Mouse (Mus musculus) heart, postnatal 0 days (tissue): ENCODE data around the gene Rab4a. TPM values are rescaled to one million over a fixed set of nuclear protein-coding genes. Genes with fewer than 3 reads are reported as not detected.

Experiments used
- ATAC-seq: fragments of 200-750 bp; cut with Nextera tagmentation; 2 replicates; pipeline ENCODE4 v1.8.0; 2017; ENCODE audit warnings: low read depth, moderate number of reproducible peaks, moderate library complexity; ENCODE audit not compliant: insufficient read depth
- DNase-seq: peaks from one replicate; pipeline ENCODE4 v3.0.0-alpha.2; 2016; ENCODE audit warnings: low spot score
- H3K27ac ChIP-seq: fragments of 300-500 bp; sonication (generic); 2 replicates; pipeline ENCODE4 v1.5.1; 2014; ENCODE audit warnings: low read depth, mild to moderate bottlenecking
- H3K27me3 ChIP-seq: fragments of 300-500 bp; sonication (generic); 2 replicates; pipeline ENCODE4 v1.6.1; 2014; ENCODE audit warnings: low read length, mixed read lengths; ENCODE audit not compliant: control insufficient read depth, insufficient read depth
- H3K36me3 ChIP-seq: fragments of 300-500 bp; sonication (generic); replicated peaks from 2 replicates; pipeline ENCODE4 v1.6.1; 2014; ENCODE audit warnings: low read length, mixed read lengths; ENCODE audit not compliant: control insufficient read depth, insufficient read depth
- H3K4me1 ChIP-seq: fragments of 300-500 bp; sonication (generic); 2 replicates; pipeline ENCODE4 v1.6.1; 2014; ENCODE audit warnings: antibody characterized with exemption; ENCODE audit not compliant: control insufficient read depth, insufficient read depth
- H3K4me2 ChIP-seq: fragments of 300-500 bp; sonication (generic); 2 replicates; pipeline ENCODE4 v1.6.1; 2014; ENCODE audit warnings: low read depth, mild to moderate bottlenecking, low read length, moderate library complexity
- H3K4me3 ChIP-seq: fragments of 300-500 bp; sonication (generic); 2 replicates; pipeline ENCODE4 v1.5.1; 2014; ENCODE audit warnings: low read depth, low read length
- H3K9ac ChIP-seq: fragments of 300-500 bp; sonication (generic); replicated peaks from 2 replicates; pipeline ENCODE4 v1.6.1; 2014; ENCODE audit warnings: low read depth, low read length, mixed read lengths
- H3K9me3 ChIP-seq: fragments of 300-500 bp; sonication (generic); replicated peaks from 2 replicates; pipeline ENCODE4 v1.6.1; 2016; ENCODE audit warnings: low read length; ENCODE audit not compliant: control insufficient read depth
- CTCF ChIP-seq: IDR thresholded peaks from 2 replicates; pipeline ENCODE4 v1.5.1; 2016; ENCODE audit warnings: antibody characterized with exemption, control low read depth, low read depth
- EP300 ChIP-seq: IDR thresholded peaks from 2 replicates; pipeline ENCODE4 v1.6.1; 2016; ENCODE audit warnings: antibody characterized with exemption, low read depth
- WGBS: fragments of 180-500 bp; shearing (Covaris S2); extraction: QIAGEN DNeasy Blood & Tissue Kit; methylation state at CpG from one replicate; pipeline ENCODE4 v1.1.7; 2014; 5-methylcytosine and 5-hydroxymethylcytosine counted together
- polyA plus RNA-seq: library from polyadenylated mRNA; unstranded; fragments of >200 nt; fragmentation: Nextera tagmentation; extraction: Ambion mirVana; gene quantifications from 2 replicates; pipeline ENCODE4 v1.2.1, GENCODE M21; 2015
- total RNA-seq: library from RNA; depleted of rRNA; stranded (reverse); fragments of >200 nt; gene quantifications from 2 replicates; pipeline ENCODE4 v1.2.3, GENCODE M21; 2014; ENCODE audit warnings: low replicate concordance

Gene Rab4a
- total and polyA plus RNA-seq, 2 experiments from 2014 or later: 13.7 to 30.1 TPM

GRCm38 (mm10) chr8:123849352-123849751, 43.6 kb downstream of the Rab4a start:
- Histone ChIP-seq H3K27ac (no peak overlapping the region), H3K4me3 (no peak overlapping the region), H3K9me3 (no peaks in the 10 kb centered on the region), H3K4me1 (no peaks in the 10 kb centered on the region), H3K27me3 (no peaks in the 10 kb centered on the region), H3K9ac (no peak overlapping the region), H3K36me3 (no peaks in the 10 kb centered on the region), H3K4me2 (no peak overlapping the region)
- TF ChIP-seq CTCF (no peak), EP300 (no peak)
- 75% methylated on average over 4 of the region's 4 CpGs for WGBS
- ATAC-seq (no peak), DNase-seq (no peak)

- no peaks in the 10 kb centered on the region for H3K36me3 ChIP-seq
- no peaks in the 10 kb centered on the region for H3K4me1 ChIP-seq
- no peak overlapping the region for H3K4me2 ChIP-seq
- H3K4me3 ChIP-seq: no peak overlapping the region
- TF ChIP-seq CTCF: no peak
- TF ChIP-seq EP300: no peak
- no peak for DNase-seq
- no peaks in the 10 kb centered on the region for H3K9me3 ChIP-seq
- H3K27ac ChIP-seq: no peak overlapping the region
- ATAC-seq: no peak
- H3K27me3 ChIP-seq: no peaks in the 10 kb centered on the region
- WGBS: 70% methylated on average over 5 of the region's 5 CpGs
- H3K9ac ChIP-seq: no peak overlapping the region
Observed at GRCm38 (mm10) chr8:123851590-123851989, 45.8 kb downstream of the Rab4a start.

GRCm38 (mm10) chr8:123854252-123854651, 48.5 kb downstream of the Rab4a start:
- Histone ChIP-seq H3K36me3 (no peaks in the 10 kb centered on the region), H3K27me3 (no peaks in the 10 kb centered on the region), H3K27ac (no peak overlapping the region), H3K9ac (no peak overlapping the region), H3K4me2 (no peak overlapping the region), H3K4me1 (peaks cover 8% of the 10 kb centered on the region; the same call in 1 of the 2 replicates), H3K9me3 (no peaks in the 10 kb centered on the region), H3K4me3 (no peak overlapping the region)
- WGBS: 65% methylated on average over 1 of the region's 1 CpGs
- DNase-seq (no peak), ATAC-seq (no peak)
- TF ChIP-seq CTCF (no peak), EP300 (no peak)

GRCm38 (mm10) chr8:123854733-123855475, 49.1 kb downstream of the Rab4a start:
- no peak overlapping the region for H3K4me2 ChIP-seq
- H3K36me3 ChIP-seq: no peaks in the 10 kb centered on the region
- peaks cover 10% of the 10 kb centered on the region; the same call in 1 of the 2 replicates for H3K4me1 ChIP-seq
- no peak for ATAC-seq
- TF ChIP-seq CTCF: no peak
- H3K9ac ChIP-seq: no peak overlapping the region
- no peak overlapping the region for H3K4me3 ChIP-seq
- DNase-seq: no peak
- 88% methylated on average over 9 of the region's 9 CpGs for WGBS
- H3K27me3 ChIP-seq: no peaks in the 10 kb centered on the region
- no peak overlapping the region for H3K27ac ChIP-seq
- no peaks in the 10 kb centered on the region for H3K9me3 ChIP-seq

DNA sequence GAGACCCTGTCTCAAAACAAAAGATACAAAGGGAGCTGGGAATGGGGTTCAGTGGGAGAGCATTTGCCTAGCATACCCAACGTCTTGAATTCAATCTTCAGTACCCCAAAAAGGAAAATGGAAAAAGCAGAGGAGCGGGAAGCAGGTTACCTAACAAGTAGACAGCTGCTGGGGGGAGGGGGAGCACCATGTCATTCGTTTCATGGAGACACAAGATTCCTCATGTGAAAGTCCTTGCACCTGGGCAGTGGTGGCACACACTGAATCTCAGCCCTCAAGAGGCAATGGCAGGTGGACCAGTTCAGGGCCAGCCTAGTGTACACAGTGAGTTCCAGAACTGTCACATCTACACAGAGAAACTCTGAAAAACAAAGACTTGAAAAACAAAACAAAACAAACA, 51.6 kb downstream of the Rab4a start:
- Histone ChIP-seq H3K36me3 (no peaks in the 10 kb centered on the region), H3K9ac (no peak overlapping the region), H3K4me1 (peaks cover 11% of the 10 kb centered on the region; the same call in 1 of the 2 replicates), H3K4me2 (no peak overlapping the region), H3K4me3 (no peak overlapping the region), H3K9me3 (no peaks in the 10 kb centered on the region), H3K27me3 (no peaks in the 10 kb centered on the region), H3K27ac (no peak overlapping the region)
- DNase-seq: no peak
- ATAC-seq: no peak
- no peak for TF ChIP-seq CTCF
- TF ChIP-seq EP300: no peak
- 83% methylated on average over 3 of the region's 3 CpGs for WGBS

GRCm38 (mm10) chr8:123858574-123858940, 52.8 kb downstream of the Rab4a start:
- H3K4me1 ChIP-seq: peaks cover 11% of the 10 kb centered on the region; the same call in 1 of the 2 replicates
- peak overlapping the region; percentile 58 for H3K9ac ChIP-seq
- TF ChIP-seq CTCF: no peak
- TF ChIP-seq EP300: no peak
- no peaks in the 10 kb centered on the region for H3K27me3 ChIP-seq
- WGBS: 1% methylated on average over 17 of the region's 17 CpGs
- ATAC-seq (no peak), DNase-seq (peak; percentile 15)
- no peaks in the 10 kb centered on the region for H3K9me3 ChIP-seq
- peak overlapping the region; percentile 75 for H3K4me2 ChIP-seq
- H3K27ac ChIP-seq: no peak overlapping the region
- no peaks in the 10 kb centered on the region for H3K36me3 ChIP-seq
- peak overlapping the region; percentile 64 for H3K4me3 ChIP-seq
